Mouse (Mus musculus) left cerebral cortex, adult 2 months (tissue): ENCODE results near the gene Myo7a. TPM values are rescaled to one million over a fixed set of nuclear protein-coding genes. Genes with fewer than 3 reads are reported as not detected.

Source experiments
- DNase-seq, 2 experiments: peaks; one replicate each; pipeline ENCODE4 v3.0.0; 2021 to 2022; ENCODE audit warnings: low spot score in 2 of 2, mixed read lengths in 1 of 2; ENCODE audit errors: extremely low spot score in 1 of 2
- H3K27ac ChIP-seq: fragments of 200-600 bp; 2 replicates; pipeline ENCODE4 v1.8.1; 2022
- H3K4me3 ChIP-seq: fragments of 200-600 bp; 2 replicates; pipeline ENCODE4 v1.8.1; 2022
- CTCF ChIP-seq: fragments of 200-600 bp; IDR thresholded peaks from 2 replicates; pipeline ENCODE4 v1.8.1; 2022; ENCODE audit warnings: antibody characterized with exemption, mild to moderate bottlenecking, moderate library complexity
- intact Hi-C: fragments of 180-260 bp; cut with DNase I; formaldehyde crosslinking; loops from one replicate; pipeline ENCODE4 v1.15.1; 2025
- total RNA-seq, 2 experiments: library from RNA; stranded (reverse); gene quantifications; 2 replicates each; pipeline ENCODE4 v1.2.3; 2021

Myo7a gene
- total RNA-seq, 2 experiments from 2014 or later, result 12.7 to 15.1 TPM

GRCm38 (mm10) chr7:98111233-98111632 lies 8.1 kb downstream of the Myo7a start:
- H3K27ac ChIP-seq, result no peak overlapping the region
- no peak overlapping the region for H3K4me3 ChIP-seq
- no peak for DNase-seq
- intact Hi-C loops, result no loop called here
- TF ChIP-seq CTCF, result no peak

GRCm38 (mm10) chr7:98109771-98110170 lies 9.6 kb downstream of the Myo7a start:
- Histone ChIP-seq H3K4me3 (no peak overlapping the region), H3K27ac (no peak overlapping the region)
- intact Hi-C loops, result no loop called here
- no peak for DNase-seq
- TF ChIP-seq CTCF, result no peak

- intact Hi-C loops, result no loop called here
- peak overlapping the region; percentile 63 for H3K27ac ChIP-seq
- TF ChIP-seq CTCF, result no peak
- no peak overlapping the region for H3K4me3 ChIP-seq
- no peak for DNase-seq
These were observed 10.5 kb downstream of the Myo7a start for GRCm38 (mm10) chr7:98108636-98109430.

GRCm38 (mm10) chr7:98106272-98106671 lies 13.1 kb downstream of the Myo7a start:
- intact Hi-C loops, result no loop called here
- TF ChIP-seq CTCF, result no peak
- Histone ChIP-seq H3K4me3 (no peak overlapping the region), H3K27ac (no peak overlapping the region)
- no peak for DNase-seq

- DNase-seq, result no peak
- intact Hi-C loops, result no loop called here
- no peak for TF ChIP-seq CTCF
- Histone ChIP-seq H3K27ac (peak overlapping the region; percentile 40; the same call in 1 of the 2 replicates), H3K4me3 (no peak overlapping the region)
These were observed 14.6 kb downstream of the Myo7a start for GRCm38 (mm10) chr7:98104481-98105435.

GRCm38 (mm10) chr7:98103942-98104292 lies 15.4 kb downstream of the Myo7a start:
- Histone ChIP-seq H3K27ac (no peak overlapping the region; the same call in 1 of the 2 replicates), H3K4me3 (no peak overlapping the region)
- no peak for DNase-seq
- intact Hi-C loops, result loop anchor here (1.0 kb wide), 1 partner anchor 16 kb away; no protein-coding TSS in a partner anchor
- TF ChIP-seq CTCF, result no peak

GRCm38 (mm10) chr7:98103002-98103941 lies 16.1 kb downstream of the Myo7a start:
- Histone ChIP-seq H3K27ac (peak overlapping the region; percentile 65), H3K4me3 (peak overlapping the region; percentile 35)
- intact Hi-C loops, result loop anchor here (1.0 kb wide), 1 partner anchor 17 kb away; no protein-coding TSS in a partner anchor

GRCm38 (mm10) chr7:98102488-98102887 lies 16.8 kb downstream of the Myo7a start:
- Histone ChIP-seq H3K27ac (no peak overlapping the region; the same call in 1 of the 2 replicates), H3K4me3 (no peak overlapping the region)
- TF ChIP-seq CTCF, result no peak
- no peak for DNase-seq
- intact Hi-C loops, result no loop called here

More at GRCm38 (mm10) chr7:98103002-98103941, 16.1 kb downstream of the Myo7a start:
- peak; percentile 81 to 85 for DNase-seq
- TF ChIP-seq CTCF, result peak; percentile 64

GRCm38 (mm10) chr7:98097557-98097956 lies 21.8 kb downstream of the Myo7a start:
- no peak overlapping the region for H3K27ac ChIP-seq
- no peak overlapping the region for H3K4me3 ChIP-seq
- intact Hi-C loops, result no loop called here
- DNase-seq, result no peak
- TF ChIP-seq CTCF, result no peak

- intact Hi-C loops, result no loop called here
- no peak overlapping the region for H3K4me3 ChIP-seq
These were observed 23.5 kb downstream of the Myo7a start for GRCm38 (mm10) chr7:98095852-98096251.

GRCm38 (mm10) chr7:98086346-98086745 lies 33.0 kb downstream of the Myo7a start:
- intact Hi-C loops, result no loop called here
- DNase-seq, result no peak

More at GRCm38 (mm10) chr7:98095852-98096251, 23.5 kb downstream of the Myo7a start:
- H3K27ac ChIP-seq, result no peak overlapping the region
- no peak for DNase-seq
- no peak for TF ChIP-seq CTCF

More at GRCm38 (mm10) chr7:98086346-98086745, 33.0 kb downstream of the Myo7a start:
- TF ChIP-seq CTCF, result peak; percentile 55
- no peak overlapping the region for H3K4me3 ChIP-seq
- no peak overlapping the region for H3K27ac ChIP-seq
